Mouse (Mus musculus): ENCODE data around the gene Larp1. TPM values are rescaled to one million over a fixed set of nuclear protein-coding genes. Genes with fewer than 3 reads are reported as not detected.

Larp1 gene
- polyA plus RNA-seq, 1 experiment, result 54.4 TPM

GRCm38 (mm10) chr11:58013100-58013499 is 4.2 kb downstream of the Larp1 start:
- no peak for TF ChIP-seq CTCF (IDR thresholded peaks at IDR 0.05; ENCODE audit: borderline replicate concordance, control insufficient read depth, extremely low read depth, insufficient read depth, low read length, poor library complexity)
- no peak for TF ChIP-seq POLR2A (IDR thresholded peaks at IDR 0.05; ENCODE audit: control insufficient read depth, extremely low read depth, insufficient read depth, low read length, poor library complexity)
- H3K4me1 ChIP-seq (replicated peaks; ENCODE audit: control insufficient read depth, insufficient read depth, low read length), result peaks cover 19% of the 10 kb centered on the region
- no peaks in the 10 kb centered on the region for H3K36me3 ChIP-seq (ENCODE audit: control insufficient read depth, insufficient read depth, low read length)
- H3K27me3 ChIP-seq (ENCODE audit: control insufficient read depth, insufficient read depth, low read length), result no peaks in the 10 kb centered on the region
- no peak for DNase-seq
- H3K4me3 ChIP-seq (ENCODE audit: control insufficient read depth, insufficient read depth, low read length), result no peak overlapping the region
- H3K27ac ChIP-seq (ENCODE audit: control insufficient read depth, insufficient read depth, low read length), result no peak overlapping the region

- DNase-seq, result no peak
- no peak overlapping the region for H3K4me3 ChIP-seq (ENCODE audit: control insufficient read depth, insufficient read depth, low read length)
- H3K4me1 ChIP-seq (replicated peaks; ENCODE audit: control insufficient read depth, insufficient read depth, low read length), result peaks cover 17% of the 10 kb centered on the region
- no peaks in the 10 kb centered on the region for H3K36me3 ChIP-seq (ENCODE audit: control insufficient read depth, insufficient read depth, low read length)
- no peak for TF ChIP-seq POLR2A (IDR thresholded peaks at IDR 0.05; ENCODE audit: control insufficient read depth, extremely low read depth, insufficient read depth, low read length, poor library complexity)
- TF ChIP-seq CTCF (IDR thresholded peaks at IDR 0.05; ENCODE audit: borderline replicate concordance, control insufficient read depth, extremely low read depth, insufficient read depth, low read length, poor library complexity), result no peak
- WGBS, result 49% methylated on average over 1 of the region's 1 CpGs
- H3K27me3 ChIP-seq (ENCODE audit: control insufficient read depth, insufficient read depth, low read length), result no peaks in the 10 kb centered on the region
- H3K27ac ChIP-seq (ENCODE audit: control insufficient read depth, insufficient read depth, low read length), result no peak overlapping the region
Observed at GRCm38 (mm10) chr11:58014604-58015003, 5.7 kb downstream of the Larp1 start.

- no peak overlapping the region for H3K4me3 ChIP-seq (ENCODE audit: control insufficient read depth, insufficient read depth, low read length)
- peaks cover 17% of the 10 kb centered on the region for H3K4me1 ChIP-seq (replicated peaks; ENCODE audit: control insufficient read depth, insufficient read depth, low read length)
- H3K27ac ChIP-seq (ENCODE audit: control insufficient read depth, insufficient read depth, low read length), result no peak overlapping the region
- DNase-seq, result no peak
- TF ChIP-seq CTCF (IDR thresholded peaks at IDR 0.05; ENCODE audit: borderline replicate concordance, control insufficient read depth, extremely low read depth, insufficient read depth, low read length, poor library complexity) (no peak), POLR2A (IDR thresholded peaks at IDR 0.05; ENCODE audit: control insufficient read depth, extremely low read depth, insufficient read depth, low read length, poor library complexity) (no peak)
- H3K27me3 ChIP-seq (ENCODE audit: control insufficient read depth, insufficient read depth, low read length), result no peaks in the 10 kb centered on the region
- 81% methylated on average over 2 of the region's 2 CpGs for WGBS
- no peaks in the 10 kb centered on the region for H3K36me3 ChIP-seq (ENCODE audit: control insufficient read depth, insufficient read depth, low read length)
Observed at GRCm38 (mm10) chr11:58015339-58015738, 6.5 kb downstream of the Larp1 start.

GRCm38 (mm10) chr11:58016371-58016770 is 7.5 kb downstream of the Larp1 start:
- WGBS, result 86% methylated on average over 3 of the region's 3 CpGs
- no peak overlapping the region for H3K4me3 ChIP-seq (ENCODE audit: control insufficient read depth, insufficient read depth, low read length)
- H3K36me3 ChIP-seq (ENCODE audit: control insufficient read depth, insufficient read depth, low read length), result no peaks in the 10 kb centered on the region
- no peak overlapping the region for H3K27ac ChIP-seq (ENCODE audit: control insufficient read depth, insufficient read depth, low read length)
- H3K27me3 ChIP-seq (ENCODE audit: control insufficient read depth, insufficient read depth, low read length), result no peaks in the 10 kb centered on the region
- TF ChIP-seq POLR2A (IDR thresholded peaks at IDR 0.05; ENCODE audit: control insufficient read depth, extremely low read depth, insufficient read depth, low read length, poor library complexity) (no peak), CTCF (IDR thresholded peaks at IDR 0.05; ENCODE audit: borderline replicate concordance, control insufficient read depth, extremely low read depth, insufficient read depth, low read length, poor library complexity) (no peak)
- DNase-seq, result no peak
- H3K4me1 ChIP-seq (replicated peaks; ENCODE audit: control insufficient read depth, insufficient read depth, low read length), result peaks cover 18% of the 10 kb centered on the region

- DNase-seq, result no peak
- 43% methylated on average over 1 of the region's 1 CpGs for WGBS
- TF ChIP-seq POLR2A (IDR thresholded peaks at IDR 0.05; ENCODE audit: control insufficient read depth, extremely low read depth, insufficient read depth, low read length, poor library complexity), result no peak
- no peak for TF ChIP-seq CTCF (IDR thresholded peaks at IDR 0.05; ENCODE audit: borderline replicate concordance, control insufficient read depth, extremely low read depth, insufficient read depth, low read length, poor library complexity)
- no peaks in the 10 kb centered on the region for H3K27me3 ChIP-seq (ENCODE audit: control insufficient read depth, insufficient read depth, low read length)
- H3K36me3 ChIP-seq (ENCODE audit: control insufficient read depth, insufficient read depth, low read length), result no peaks in the 10 kb centered on the region
- H3K4me3 ChIP-seq (ENCODE audit: control insufficient read depth, insufficient read depth, low read length), result no peak overlapping the region
- peaks cover 17% of the 10 kb centered on the region for H3K4me1 ChIP-seq (replicated peaks; ENCODE audit: control insufficient read depth, insufficient read depth, low read length)
- H3K27ac ChIP-seq (ENCODE audit: control insufficient read depth, insufficient read depth, low read length), result no peak overlapping the region
Observed at GRCm38 (mm10) chr11:58017422-58017821, 8.6 kb downstream of the Larp1 start.

- Histone ChIP-seq H3K36me3 (ENCODE audit: control insufficient read depth, insufficient read depth, low read length) (no peaks in the 10 kb centered on the region), H3K27ac (ENCODE audit: control insufficient read depth, insufficient read depth, low read length) (no peak overlapping the region), H3K4me3 (ENCODE audit: control insufficient read depth, insufficient read depth, low read length) (no peak overlapping the region), H3K4me1 (replicated peaks; ENCODE audit: control insufficient read depth, insufficient read depth, low read length) (peaks cover 17% of the 10 kb centered on the region), H3K27me3 (ENCODE audit: control insufficient read depth, insufficient read depth, low read length) (no peaks in the 10 kb centered on the region)
- WGBS, result 43% methylated on average over 2 of the region's 2 CpGs
- no peak for DNase-seq
- no peak for TF ChIP-seq POLR2A (IDR thresholded peaks at IDR 0.05; ENCODE audit: control insufficient read depth, extremely low read depth, insufficient read depth, low read length, poor library complexity)
- TF ChIP-seq CTCF (IDR thresholded peaks at IDR 0.05; ENCODE audit: borderline replicate concordance, control insufficient read depth, extremely low read depth, insufficient read depth, low read length, poor library complexity), result no peak
Observed at GRCm38 (mm10) chr11:58018287-58018686, 9.4 kb downstream of the Larp1 start.

GRCm38 (mm10) chr11:58018701-58019100 is 9.8 kb downstream of the Larp1 start:
- DNase-seq, result peak; percentile 33
- WGBS, result 62% methylated on average over 4 of the region's 4 CpGs
- H3K4me3 ChIP-seq (ENCODE audit: control insufficient read depth, insufficient read depth, low read length), result no peak overlapping the region
- H3K27ac ChIP-seq (ENCODE audit: control insufficient read depth, insufficient read depth, low read length), result no peak overlapping the region
- TF ChIP-seq CTCF (IDR thresholded peaks at IDR 0.05; ENCODE audit: borderline replicate concordance, control insufficient read depth, extremely low read depth, insufficient read depth, low read length, poor library complexity), result no peak
- TF ChIP-seq POLR2A (IDR thresholded peaks at IDR 0.05; ENCODE audit: control insufficient read depth, extremely low read depth, insufficient read depth, low read length, poor library complexity), result no peak
- no peaks in the 10 kb centered on the region for H3K36me3 ChIP-seq (ENCODE audit: control insufficient read depth, insufficient read depth, low read length)
- H3K27me3 ChIP-seq (ENCODE audit: control insufficient read depth, insufficient read depth, low read length), result no peaks in the 10 kb centered on the region
- peaks cover 17% of the 10 kb centered on the region for H3K4me1 ChIP-seq (replicated peaks; ENCODE audit: control insufficient read depth, insufficient read depth, low read length)

All from thymus, adult 2 months (tissue).